Mouse (Mus musculus) hindbrain, embryonic 16.5 days (tissue): Measurements from ENCODE around the gene Tmem33. TPM values are rescaled to one million over a fixed set of nuclear protein-coding genes. Genes with fewer than 3 reads are reported as not detected.

Experiments
- ATAC-seq: fragments of 200-750 bp; cut with Nextera tagmentation; 2 replicates; pipeline ENCODE4 v1.8.0; 2017; ENCODE audit warnings: moderate TSS enrichment, moderate library complexity
- H3K27ac ChIP-seq: fragments of 300-500 bp; sonication (generic); 2 replicates; pipeline ENCODE4 v1.5.1; 2014; ENCODE audit warnings: low read depth, mild to moderate bottlenecking, control low read depth, low read length, moderate library complexity
- H3K27me3 ChIP-seq: fragments of 300-500 bp; sonication (generic); replicated peaks from 2 replicates; pipeline ENCODE4 v1.6.1; 2014; ENCODE audit warnings: low read length; ENCODE audit not compliant: control insufficient read depth, insufficient read depth
- H3K36me3 ChIP-seq: fragments of 300-500 bp; sonication (generic); 2 replicates; pipeline ENCODE4 v1.6.1; 2014; ENCODE audit warnings: mild to moderate bottlenecking, low read length, moderate library complexity, mixed read lengths; ENCODE audit not compliant: control insufficient read depth, insufficient read depth
- H3K4me1 ChIP-seq: fragments of 300-500 bp; sonication (generic); 2 replicates; pipeline ENCODE4 v1.6.1; 2014; ENCODE audit warnings: low read depth, low read length; ENCODE audit not compliant: control insufficient read depth, insufficient read depth
- H3K4me2 ChIP-seq: fragments of 300-500 bp; sonication (generic); 2 replicates; pipeline ENCODE4 v1.6.1; 2014; ENCODE audit warnings: mild to moderate bottlenecking, low read length, control low read depth, moderate library complexity
- H3K4me3 ChIP-seq: fragments of 300-500 bp; sonication (generic); 2 replicates; pipeline ENCODE4 v1.5.1; 2014; ENCODE audit warnings: mild to moderate bottlenecking, low read length, control low read depth, moderate library complexity
- H3K9ac ChIP-seq: fragments of 300-500 bp; sonication (generic); 2 replicates; pipeline ENCODE4 v1.6.1; 2014; ENCODE audit warnings: low read depth, mild to moderate bottlenecking, control low read depth, low read length, moderate library complexity
- H3K9me3 ChIP-seq: fragments of 300-500 bp; sonication (generic); 2 replicates; pipeline ENCODE4 v1.6.1; 2014; ENCODE audit warnings: mild to moderate bottlenecking, low read length, moderate library complexity; ENCODE audit not compliant: control insufficient read depth
- whole genome bisulfite sequencing: fragments of 180-500 bp; shearing (Covaris S2); extraction: QIAGEN DNeasy Blood & Tissue Kit; methylation state at CpG from one replicate; pipeline ENCODE4 v1.1.7; 2014; 5-methylcytosine and 5-hydroxymethylcytosine counted together
- polyA plus RNA-seq: library from polyadenylated mRNA; unstranded; fragments of >200 nt; fragmentation: Nextera tagmentation; extraction: Ambion mirVana; gene quantifications from 2 replicates; pipeline ENCODE4 v1.2.1, GENCODE M21; 2015

The Tmem33 gene
- 74.9 and 79.7 TPM in 2 replicates for polyA plus RNA-seq

DNA sequence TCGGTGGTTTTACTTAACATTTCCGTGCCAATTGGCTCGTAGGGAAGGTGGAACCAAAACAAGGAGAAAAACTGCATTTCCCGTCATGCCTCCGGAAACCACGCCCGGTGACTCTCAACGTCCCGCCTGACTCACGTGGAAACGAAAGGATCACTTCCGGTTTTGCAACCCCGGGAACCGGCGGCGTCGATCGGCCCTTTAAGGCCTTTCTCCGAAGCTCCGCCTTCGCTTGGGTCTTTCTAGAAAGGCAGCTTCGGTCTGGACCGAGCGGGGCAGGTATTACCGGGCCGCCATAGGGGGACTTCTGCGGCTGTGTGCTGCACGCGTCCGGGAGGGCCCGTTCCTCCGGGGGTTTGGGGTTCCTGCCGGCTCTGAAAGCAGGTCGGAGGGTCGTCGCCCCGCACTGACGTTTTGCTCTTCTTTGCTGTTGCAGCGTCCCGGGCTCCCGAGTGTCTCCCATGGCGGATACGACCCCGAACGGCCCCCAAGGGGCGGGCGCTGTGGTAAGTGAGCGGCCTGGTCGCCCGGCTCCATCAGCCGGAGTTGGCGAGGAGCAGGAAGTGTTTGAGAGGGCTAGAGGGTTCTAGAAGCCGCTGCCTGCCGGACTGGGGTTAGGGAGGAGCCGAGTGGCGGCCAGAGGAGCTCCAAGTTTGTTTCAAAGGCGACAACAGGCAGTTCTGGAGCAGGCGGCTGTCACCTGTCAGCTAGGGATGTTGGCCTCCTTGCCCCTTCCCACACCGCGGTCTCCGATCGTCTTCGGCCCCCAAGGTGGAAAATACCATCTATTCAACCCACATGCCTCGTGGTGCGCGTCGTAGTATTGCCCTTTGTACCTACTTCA, at the start of gene Tmem33:
Gene Tmem33 (plus strand): TSS at position 35 of the 841 bp plus-strand sequence.
- H3K4me1 ChIP-seq: peaks cover 5% of the 10 kb centered on the region
- no peaks in the 10 kb centered on the region for H3K27me3 ChIP-seq
- peak within 1 kb of the TSS; percentile 98 for H3K4me3 ChIP-seq
- peak; percentile 91 for ATAC-seq
- H3K4me2 ChIP-seq: peak within 1 kb of the TSS; percentile 82
- no peaks in the 10 kb centered on the region for H3K9me3 ChIP-seq
- WGBS: under 1% methylated on average over 67 of the region's 67 CpGs
- peak within 1 kb of the TSS; percentile 94 for H3K9ac ChIP-seq
- H3K36me3 ChIP-seq: peaks cover 14% of the 10 kb centered on the region
- peak within 1 kb of the TSS; percentile 92 for H3K27ac ChIP-seq

DNA sequence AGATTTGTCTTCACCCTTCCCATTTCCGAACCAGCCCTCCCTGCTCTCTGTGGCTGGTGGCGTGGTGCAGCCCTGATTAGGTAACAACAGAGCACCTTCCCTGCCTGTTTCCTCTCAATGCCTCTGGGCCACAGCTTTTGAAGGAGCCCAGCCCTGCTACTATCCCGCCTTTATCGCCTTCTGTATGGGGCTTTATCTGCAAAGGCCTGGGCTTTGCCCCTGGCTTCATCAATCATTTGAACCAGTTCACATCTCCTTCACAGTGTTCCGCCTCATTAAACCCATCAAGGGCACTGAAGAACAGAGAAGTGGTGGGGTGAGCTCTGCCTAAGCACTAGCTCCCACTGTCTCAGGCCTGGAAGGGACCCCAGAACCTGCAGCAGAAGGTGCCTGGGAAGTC, 47.2 kb upstream of the Tmem33 start:
- H3K27me3 ChIP-seq: peaks cover 52% of the 10 kb centered on the region
- 15% methylated on average over 5 of the region's 5 CpGs for WGBS
- H3K27ac ChIP-seq: no peak overlapping the region
- H3K4me3 ChIP-seq: no peak overlapping the region
- ATAC-seq: no peak
- no peaks in the 10 kb centered on the region for H3K36me3 ChIP-seq
- H3K9ac ChIP-seq: no peak overlapping the region
- no peak overlapping the region for H3K4me2 ChIP-seq
- 0 out of 2 replicates have a peak, but pooled peaks cover 3% of the 10 kb centered on the region for H3K4me1 ChIP-seq
- no peaks in the 10 kb centered on the region for H3K9me3 ChIP-seq

GRCm38 (mm10) chr5:67215121-67216030, 45.0 kb upstream of the Tmem33 start:
- H3K9me3 ChIP-seq: no peaks in the 10 kb centered on the region
- 2% methylated on average over 28 of the region's 28 CpGs for WGBS
- H3K27me3 ChIP-seq: peaks cover 63% of the 10 kb centered on the region
- H3K4me1 ChIP-seq: 0 out of 2 replicates have a peak, but pooled peaks cover 3% of the 10 kb centered on the region
- H3K36me3 ChIP-seq: no peaks in the 10 kb centered on the region
- 0 out of 2 replicates have a peak, but pooled peaks have one; percentile 17 for ATAC-seq
- H3K4me2 ChIP-seq: peak overlapping the region; percentile 44
- H3K4me3 ChIP-seq: no peak overlapping the region
- no peak overlapping the region for H3K27ac ChIP-seq
- H3K9ac ChIP-seq: no peak overlapping the region

DNA sequence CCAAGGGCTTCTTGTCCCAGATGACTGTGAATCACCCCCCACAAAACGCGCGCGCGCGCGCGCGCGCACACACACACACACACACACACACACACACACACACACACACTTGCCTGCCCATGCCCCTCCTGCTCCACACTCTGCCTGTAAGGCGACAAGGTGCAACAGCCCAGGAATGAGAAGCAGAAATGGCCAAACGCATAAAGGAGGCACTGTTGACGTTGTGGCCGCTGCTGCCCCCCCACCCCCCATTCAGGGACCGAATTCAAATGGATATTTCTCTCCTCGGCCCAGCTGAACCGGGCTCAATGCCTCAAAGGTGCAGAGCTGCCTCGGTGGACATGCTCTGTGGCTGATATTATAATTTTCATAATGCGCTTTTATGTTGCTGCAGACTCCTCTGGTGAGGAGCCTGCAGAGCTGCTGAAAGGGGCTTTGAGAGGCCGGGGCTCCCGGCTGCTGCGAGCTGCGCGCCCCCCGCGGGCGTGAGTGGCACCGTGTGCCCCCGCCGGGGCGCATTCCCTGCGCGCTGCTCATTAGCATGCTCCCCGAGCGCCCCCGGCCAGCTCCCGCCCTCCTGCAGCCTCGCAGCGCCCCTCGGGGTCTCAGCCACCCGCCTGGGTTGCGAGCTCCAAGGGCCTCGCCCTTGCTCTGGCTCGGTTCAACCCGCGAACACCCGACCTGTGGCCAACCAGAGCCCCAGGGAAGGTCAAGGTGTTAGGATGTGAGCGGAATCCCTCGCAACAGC, 44.2 kb upstream of the Tmem33 start:
- ATAC-seq: peak; percentile 60; the same call in 1 of the 2 replicates
- Histone ChIP-seq H3K4me2 (peak overlapping the region; percentile 44), H3K27me3 (peaks cover 68% of the 10 kb centered on the region), H3K4me3 (peak overlapping the region; percentile 9), H3K4me1 (0 out of 2 replicates have a peak, but pooled peaks cover 3% of the 10 kb centered on the region), H3K9ac (0 out of 2 replicates have a peak overlapping the region, but pooled peaks have one; percentile 6), H3K36me3 (no peaks in the 10 kb centered on the region), H3K27ac (no peak overlapping the region), H3K9me3 (no peaks in the 10 kb centered on the region)
- WGBS: 2% methylated on average over 47 of the region's 49 CpGs

DNA sequence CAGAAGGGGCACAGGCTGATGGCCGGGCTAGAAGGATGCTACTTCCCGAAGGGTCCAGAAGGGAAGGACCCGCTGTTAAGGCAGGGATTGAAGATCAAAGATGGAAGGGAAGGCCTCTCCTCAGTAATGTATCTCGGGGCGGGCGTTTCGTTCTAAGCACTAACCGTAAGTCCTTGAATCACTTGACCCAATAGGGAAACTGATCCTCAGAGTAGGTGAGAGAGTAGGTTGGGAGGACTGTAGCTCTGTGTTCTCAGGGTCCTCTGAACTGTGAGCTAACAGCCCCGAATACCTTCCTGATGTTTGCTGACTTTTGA, 43.6 kb upstream of the Tmem33 start:
- Histone ChIP-seq H3K27ac (no peak overlapping the region), H3K4me1 (0 out of 2 replicates have a peak, but pooled peaks cover 3% of the 10 kb centered on the region), H3K27me3 (peaks cover 71% of the 10 kb centered on the region), H3K36me3 (no peaks in the 10 kb centered on the region), H3K4me2 (peak overlapping the region; percentile 44; the same call in 1 of the 2 replicates), H3K9ac (no peak overlapping the region), H3K9me3 (no peaks in the 10 kb centered on the region), H3K4me3 (no peak overlapping the region)
- peak; percentile 24; the same call in 1 of the 2 replicates for ATAC-seq
- WGBS: 4% methylated on average over 9 of the region's 9 CpGs

DNA sequence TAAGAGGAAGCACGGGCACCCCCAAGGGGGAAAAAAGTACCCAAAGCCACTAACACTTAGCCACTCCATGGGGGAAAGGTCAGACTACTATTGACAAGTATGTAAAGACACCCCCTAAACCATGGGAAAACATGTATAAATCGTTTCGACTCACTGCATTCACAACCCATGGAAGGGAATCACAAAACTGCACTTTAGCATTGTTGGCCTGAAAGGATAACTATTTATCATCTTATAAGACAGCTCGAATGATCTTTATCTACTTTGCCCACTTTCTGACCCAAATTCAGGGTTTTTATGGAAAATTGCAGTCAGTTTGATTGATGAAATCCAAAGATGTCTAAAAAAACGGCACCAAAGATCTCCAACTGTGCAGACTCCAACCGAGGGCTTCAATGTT, 38.5 kb upstream of the Tmem33 start:
- 2% methylated on average over 6 of the region's 6 CpGs for whole genome bisulfite sequencing
- no peak overlapping the region; the same call in 1 of the 2 replicates for H3K4me2 ChIP-seq
- no peak overlapping the region for H3K9ac ChIP-seq
- peaks cover 65% of the 10 kb centered on the region for H3K27me3 ChIP-seq
- no peak for ATAC-seq
- no peaks in the 10 kb centered on the region for H3K36me3 ChIP-seq
- H3K4me1 ChIP-seq: peaks cover 2% of the 10 kb centered on the region
- H3K4me3 ChIP-seq: no peak overlapping the region
- H3K9me3 ChIP-seq: 0 out of 2 replicates have a peak, but pooled peaks cover 2% of the 10 kb centered on the region
- H3K27ac ChIP-seq: no peak overlapping the region

- ATAC-seq: 0 out of 2 replicates have a peak, but pooled peaks have one; percentile 58
Measured at GRCm38 (mm10) chr5:67222440-67223390, 37.6 kb upstream of the Tmem33 start.

More at GRCm38 (mm10) chr5:67222440-67223390, 37.6 kb upstream of the Tmem33 start:
- Histone ChIP-seq H3K9ac (no peak overlapping the region; the same call in 1 of the 2 replicates), H3K4me1 (peaks cover 2% of the 10 kb centered on the region), H3K4me3 (peak overlapping the region; percentile 29), H3K27ac (0 out of 2 replicates have a peak overlapping the region, but pooled peaks have one; percentile 1), H3K9me3 (0 out of 2 replicates have a peak, but pooled peaks cover 2% of the 10 kb centered on the region), H3K4me2 (peak overlapping the region; percentile 41), H3K36me3 (no peaks in the 10 kb centered on the region), H3K27me3 (peaks cover 67% of the 10 kb centered on the region)
- WGBS: under 1% methylated on average over 44 of the region's 44 CpGs
